Mouse (Mus musculus): ENCODE data around the gene Pdcd10. TPM values are rescaled to one million over a fixed set of nuclear protein-coding genes. Genes with fewer than 3 reads are reported as not detected.
A peak's percentile ranks its signal among the peaks of the same experiment; 100 is the strongest.

Gene Pdcd10
- 10 to 100 TPM; 56.0 to 69.8 TPM for total RNA-seq (2021)

DNA sequence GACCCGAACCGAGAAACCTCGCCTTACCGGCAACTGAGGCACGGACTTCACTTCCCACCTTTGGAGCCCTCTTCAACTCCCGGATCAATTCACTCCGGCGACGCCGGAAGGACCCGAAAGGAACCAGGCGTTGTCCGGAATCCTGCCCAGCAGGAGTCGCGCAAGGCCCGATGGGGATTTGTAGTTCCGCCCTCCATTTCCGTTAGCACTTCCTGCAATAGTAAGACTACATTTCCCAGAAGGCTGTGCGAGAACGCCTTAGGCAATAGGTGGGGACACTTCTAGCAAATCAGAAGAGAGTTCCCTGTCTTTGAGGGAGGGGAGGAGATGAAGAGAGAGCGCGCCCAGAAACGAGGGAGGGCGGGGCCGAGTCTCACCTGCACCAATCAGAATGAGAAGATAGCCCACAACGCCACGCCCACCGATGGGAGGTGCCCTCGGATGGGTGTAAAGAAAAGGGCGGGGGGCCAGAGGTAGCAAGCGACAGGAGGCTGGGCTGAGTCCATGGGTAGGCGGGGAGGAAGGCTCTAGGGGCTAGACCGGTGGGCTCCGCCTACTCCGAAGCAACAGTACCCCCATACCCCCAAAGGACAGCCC, at the start of gene Pdcd10:
Pdcd10 (minus strand) TSS at position 162 of the 597 bp plus-strand sequence.
- peak; percentile 99 for DNase-seq

DNA sequence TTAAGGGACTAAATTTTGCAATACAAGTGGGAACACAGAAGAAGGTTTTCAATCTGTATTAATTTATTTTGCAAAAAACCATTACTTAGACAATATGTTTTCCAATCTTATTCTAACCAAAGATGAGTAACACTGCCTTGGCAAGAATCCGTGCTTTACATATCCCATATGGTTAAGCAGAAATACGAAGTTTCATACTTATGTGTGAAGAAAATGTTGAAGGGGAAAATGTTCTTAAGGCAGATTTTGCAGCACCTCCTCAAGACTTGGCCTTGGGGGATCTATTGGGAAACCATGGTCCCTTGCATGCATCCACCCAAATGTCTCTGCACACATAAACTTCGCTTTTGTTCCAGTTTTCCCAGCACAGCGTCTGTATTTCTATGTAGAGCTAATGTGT, 28.2 kb upstream of the Pdcd10 start:
- DNase-seq: no peak

DNA sequence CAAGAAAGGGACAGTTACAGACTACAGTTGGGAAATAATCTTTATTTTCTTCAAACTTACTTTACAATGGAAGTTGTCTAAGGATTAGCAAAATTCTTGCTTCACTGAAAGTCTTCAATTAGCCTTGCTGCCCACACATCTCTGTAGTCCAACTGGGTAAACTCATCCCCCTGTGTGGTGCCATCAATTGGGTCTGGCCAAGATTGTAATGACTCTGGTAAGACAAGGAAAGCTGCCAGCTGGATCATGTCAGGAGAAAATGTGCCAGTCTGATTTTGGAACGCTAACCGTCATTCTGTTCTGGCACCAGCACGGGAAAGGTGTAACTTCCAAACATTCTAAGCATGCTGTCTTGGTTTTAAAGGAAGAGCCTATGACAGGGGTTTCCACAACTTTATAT, 26.6 kb upstream of the Pdcd10 start:
- peak in 1 of 2 experiments; percentile 16 for DNase-seq

DNA sequence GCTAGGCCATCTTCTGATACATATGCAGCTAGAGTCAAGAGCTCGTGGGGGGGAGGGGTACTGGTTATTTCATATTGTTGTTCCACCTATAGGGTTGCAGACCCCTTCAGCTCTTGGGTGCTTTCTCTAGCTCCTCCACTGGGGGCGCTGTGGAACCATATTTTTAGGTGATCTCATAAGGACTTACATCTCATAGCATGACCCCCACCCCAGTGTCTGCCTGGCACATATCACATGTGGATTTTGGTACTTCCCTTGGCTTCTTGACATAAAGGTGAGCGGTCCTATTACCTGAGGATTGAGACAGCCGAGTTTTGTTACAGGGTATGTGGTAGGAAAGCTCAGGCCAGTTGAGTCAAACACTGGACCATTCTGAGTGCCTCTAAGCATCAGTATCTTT, 22.7 kb upstream of the Pdcd10 start:
- no peak for DNase-seq

- DNase-seq: no peak
These were observed 18.9 kb upstream of the Pdcd10 start for GRCm38 (mm10) chr3:75575582-75575981.

DNA sequence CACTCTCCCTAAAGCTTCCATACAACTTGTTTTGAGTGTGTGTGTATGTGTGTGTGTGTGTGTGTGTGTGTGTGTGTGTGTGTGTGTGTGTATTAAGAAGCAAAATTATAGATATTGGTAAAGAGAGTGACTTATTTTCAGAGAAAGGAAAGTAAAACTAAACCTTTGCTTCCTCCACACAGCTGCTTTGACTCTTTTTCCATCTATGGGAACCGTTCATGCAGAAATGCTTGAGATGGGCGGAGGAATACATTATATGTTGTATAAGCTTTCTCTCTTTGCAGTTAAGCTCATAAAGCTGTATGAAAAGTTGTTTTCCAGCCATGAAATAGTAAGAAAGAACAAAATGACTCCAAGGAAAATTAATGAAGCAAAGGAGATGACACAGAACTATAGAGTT, 17.4 kb upstream of the Pdcd10 start:
- DNase-seq: no peak

DNA sequence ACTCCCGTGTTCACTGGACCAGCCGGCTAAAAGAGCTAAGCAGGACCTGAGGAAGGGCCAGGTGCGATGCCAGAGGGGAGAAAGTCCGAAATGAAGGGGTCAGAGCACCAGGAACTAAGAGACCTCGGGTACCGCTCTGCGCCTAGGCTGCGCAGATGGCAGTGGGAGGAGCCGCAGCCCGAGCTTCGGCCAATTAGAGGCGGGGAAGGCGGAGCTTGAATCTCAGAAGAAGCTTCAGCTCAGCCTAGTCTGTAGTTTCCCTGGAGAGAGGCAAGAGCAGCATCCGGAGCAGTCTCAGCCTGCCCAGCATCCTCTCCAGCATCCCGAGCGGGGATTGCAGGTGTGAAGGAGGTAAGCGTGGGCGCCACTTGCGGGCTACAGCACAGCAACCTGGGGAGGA, 636 bp upstream of the Pdcd10 start, which contains the start of gene Serpini1:
Serpini1 (plus strand) TSS at position 256 of the 400 bp plus-strand sequence.
- DNase-seq: peak; percentile 92

- no peak for DNase-seq
These were observed 448 bp downstream of the Pdcd10 start for GRCm38 (mm10) chr3:75556121-75556694.

- DNase-seq: no peak
These were observed 5.4 kb downstream of the Pdcd10 start for GRCm38 (mm10) chr3:75551248-75551647.

GRCm38 (mm10) chr3:75544287-75544686, 12.4 kb downstream of the Pdcd10 start:
- no peak for DNase-seq

GRCm38 (mm10) chr3:75542852-75543251, 13.8 kb downstream of the Pdcd10 start:
- DNase-seq: no peak

DNA sequence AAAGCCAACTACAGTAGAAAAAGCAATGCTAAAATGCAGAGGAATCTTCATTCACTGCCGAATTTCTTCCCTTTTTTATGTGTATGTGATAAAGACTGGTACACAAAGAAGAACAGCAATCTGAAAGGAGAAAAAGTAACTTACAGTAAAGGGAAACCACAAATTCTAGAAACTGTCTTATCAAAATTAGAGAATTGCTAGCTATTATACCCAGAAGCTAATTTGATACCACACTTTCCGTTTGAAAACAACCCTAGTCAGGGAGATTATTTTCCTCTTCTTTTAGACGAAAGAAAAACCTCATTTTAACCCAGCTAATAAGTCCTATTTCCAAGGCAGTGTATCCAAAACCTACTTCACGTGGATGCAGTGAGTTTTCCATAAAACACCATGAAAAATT, 15.4 kb downstream of the Pdcd10 start:
- DNase-seq: no peak

GRCm38 (mm10) chr3:75534045-75534834, 22.4 kb downstream of the Pdcd10 start:
- DNase-seq: no peak

GRCm38 (mm10) chr3:75531074-75531473, 25.6 kb downstream of the Pdcd10 start:
- no peak for DNase-seq

- no peak for DNase-seq
These were observed 34.1 kb downstream of the Pdcd10 start for GRCm38 (mm10) chr3:75522527-75522926.

GRCm38 (mm10) chr3:75521314-75521713, 35.3 kb downstream of the Pdcd10 start:
- no peak for DNase-seq

DNA sequence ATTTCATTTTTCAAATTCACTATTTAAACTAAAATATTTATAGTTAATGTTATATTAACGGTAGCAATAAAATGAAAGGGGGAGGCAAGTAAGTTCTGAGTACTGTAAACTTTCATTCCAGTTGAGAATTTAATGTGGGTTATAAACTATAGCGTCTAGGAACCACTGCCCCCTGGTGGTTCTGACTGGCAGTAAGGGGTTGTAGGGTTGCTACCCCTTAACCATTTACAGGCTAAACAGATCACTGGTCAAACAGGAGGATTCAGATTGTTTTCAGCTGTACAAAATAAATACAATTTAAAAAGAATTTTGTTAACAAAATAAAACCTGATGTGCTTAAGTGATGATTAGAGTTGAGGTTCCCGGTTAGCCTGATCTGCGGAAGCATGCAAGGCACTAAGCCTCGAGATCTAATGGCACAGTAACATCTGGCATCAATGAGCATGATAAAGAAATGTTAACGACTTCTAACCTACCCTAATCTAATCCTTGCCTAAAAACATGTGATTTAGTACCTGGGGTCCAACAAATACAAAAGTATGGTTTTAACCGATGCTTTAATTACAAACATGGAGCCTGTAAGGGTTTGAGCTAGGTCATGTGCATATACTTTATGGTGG, 38.9 kb downstream of the Pdcd10 start:
- DNase-seq: peak; percentile 22 to 57

DNA sequence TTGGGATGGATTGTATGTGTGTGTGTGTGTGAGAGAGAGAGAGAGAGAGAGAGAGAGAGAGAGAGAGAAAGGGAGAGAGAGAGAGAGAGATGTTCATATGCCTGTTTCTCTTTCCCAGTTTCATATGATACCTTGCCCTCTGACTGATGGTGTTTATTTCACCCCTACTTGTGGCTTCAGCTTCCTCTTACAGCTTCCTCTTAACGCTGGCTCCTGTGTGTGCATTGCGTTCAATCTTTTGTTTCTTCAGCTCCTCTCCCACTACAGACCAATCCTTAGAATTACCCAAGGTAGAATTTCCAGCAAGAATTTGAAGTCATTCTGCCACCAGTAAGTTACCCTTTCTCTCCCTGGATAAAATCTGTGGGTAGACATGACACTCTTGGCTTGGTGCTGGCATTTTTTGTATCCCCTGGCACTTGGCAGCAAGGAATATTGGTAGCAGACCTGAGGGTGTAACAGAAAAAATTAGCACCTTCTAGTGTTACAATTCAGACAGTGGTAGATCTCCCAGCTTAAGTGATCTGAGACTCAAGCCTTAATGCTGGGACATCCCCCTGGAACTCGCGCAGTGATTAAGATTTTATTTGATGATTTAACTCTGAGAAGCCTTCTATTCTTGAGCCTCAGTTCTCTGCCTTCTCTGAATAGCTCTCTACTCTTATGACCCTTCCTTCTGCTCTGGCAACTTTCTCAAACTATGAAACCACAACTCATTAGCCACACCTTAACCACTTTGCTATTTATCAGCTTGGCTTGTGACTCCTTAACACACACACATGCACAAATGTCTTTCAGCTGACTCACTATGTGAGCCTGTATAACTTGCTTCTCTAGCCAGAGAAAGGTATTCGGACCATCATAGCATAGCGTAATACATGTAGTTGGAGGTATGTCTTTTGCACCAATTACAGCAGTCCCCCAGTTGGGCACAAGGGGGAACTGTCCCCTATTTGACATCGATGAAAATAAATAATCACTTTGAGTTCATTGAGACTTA, 57.4 kb downstream of the Pdcd10 start:
- DNase-seq: no peak

- no peak for DNase-seq
These were observed 63.7 kb downstream of the Pdcd10 start for GRCm38 (mm10) chr3:75492913-75493312.

DNA sequence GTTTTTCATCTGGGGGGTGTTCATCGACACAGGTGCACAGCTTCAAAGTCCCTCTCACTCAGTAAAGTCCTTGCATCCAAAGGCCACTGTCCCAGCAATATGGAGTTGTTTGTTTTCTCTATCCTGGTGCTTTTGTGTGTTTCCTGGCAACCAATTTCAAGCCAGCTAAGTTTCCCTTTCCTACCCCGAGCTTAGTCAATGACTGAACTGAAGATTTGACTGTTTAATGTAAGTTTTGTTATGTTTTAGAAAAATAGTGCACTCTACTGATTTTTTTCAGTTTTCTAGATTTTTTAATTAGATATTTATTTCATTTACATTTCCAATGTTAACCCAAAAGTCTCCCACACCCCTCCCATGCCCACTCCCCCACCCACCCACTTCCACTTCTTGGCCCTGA, 74.6 kb downstream of the Pdcd10 start, which contains the start of gene Wdr49:
Wdr49 (minus strand) TSS at position 101 of the 400 bp plus-strand sequence.
- no peak for DNase-seq

DNA sequence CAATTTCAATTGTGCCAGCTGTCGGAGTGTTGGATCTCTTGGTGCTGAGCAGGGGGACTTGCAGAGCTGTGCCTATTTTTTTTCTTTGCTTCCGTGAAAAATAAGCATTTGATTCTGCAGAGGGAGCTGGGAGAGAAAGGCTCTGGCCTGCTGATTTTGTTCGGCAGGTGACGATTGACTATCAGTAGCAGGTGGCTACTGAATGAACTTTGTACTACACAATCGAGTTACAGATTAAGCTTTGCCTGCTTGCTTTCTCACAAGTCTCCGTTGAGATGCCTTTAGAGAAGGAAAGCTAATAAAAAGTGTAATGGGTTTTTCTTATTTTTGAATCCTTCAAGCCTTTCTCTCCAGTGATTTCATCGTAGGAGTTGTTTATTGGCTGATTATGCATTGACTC, 81.5 kb downstream of the Pdcd10 start:
- no peak for DNase-seq

DNA sequence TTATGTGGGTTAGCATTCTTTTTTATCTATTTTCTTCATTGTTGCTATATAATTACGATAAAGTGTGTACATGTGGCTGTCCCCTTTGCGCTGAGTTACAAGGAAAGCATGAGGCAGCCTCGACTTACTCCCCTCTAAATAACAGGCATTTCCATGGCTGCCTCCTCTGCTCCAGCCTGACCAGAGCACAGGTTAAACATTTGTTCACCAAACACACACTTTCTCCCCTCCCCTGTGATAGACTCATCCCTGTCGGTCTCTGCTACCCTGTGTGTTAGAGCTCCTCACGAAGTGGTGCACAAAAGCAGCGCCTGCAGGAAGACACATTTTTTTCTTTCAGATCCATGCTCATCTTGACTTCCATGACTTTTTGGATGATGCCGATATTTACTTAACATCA, 82.0 kb downstream of the Pdcd10 start:
- DNase-seq: no peak
